Mouse (Mus musculus) heart, embryonic 10.5 days (tissue): ENCODE measurements around the gene Dgkz. TPM values are rescaled to one million over a fixed set of nuclear protein-coding genes. Genes with fewer than 3 reads are reported as not detected.

Source experiments
- DNase-seq: peaks from one replicate; pipeline ENCODE4 v3.0.0-alpha.2; 2017; ENCODE audit warnings: low spot score
- H3K27ac ChIP-seq: fragments of 300-500 bp; sonication (generic); 2 replicates; pipeline ENCODE4 v1.5.1; 2016; ENCODE audit warnings: mild to moderate bottlenecking
- H3K27me3 ChIP-seq: fragments of 300-500 bp; sonication (generic); 2 replicates; pipeline ENCODE4 v1.6.1; 2016; ENCODE audit warnings: mild to moderate bottlenecking; ENCODE audit not compliant: poor library complexity, insufficient read depth, severe bottlenecking
- H3K36me3 ChIP-seq: fragments of 300-500 bp; sonication (generic); 2 replicates; pipeline ENCODE4 v1.6.1; 2016; ENCODE audit warnings: mild to moderate bottlenecking, moderate library complexity
- H3K4me1 ChIP-seq: fragments of 300-500 bp; sonication (generic); 2 replicates; pipeline ENCODE4 v1.6.1; 2016; ENCODE audit warnings: mild to moderate bottlenecking
- H3K4me3 ChIP-seq: fragments of 300-500 bp; sonication (generic); 2 replicates; pipeline ENCODE4 v1.5.1; 2016; ENCODE audit warnings: mild to moderate bottlenecking, moderate library complexity
- H3K9me3 ChIP-seq: fragments of 300-500 bp; sonication (generic); 2 replicates; pipeline ENCODE4 v1.6.1; 2016; ENCODE audit warnings: mild to moderate bottlenecking, moderate library complexity
- WGBS: fragments of 180-500 bp; shearing (Covaris S2); methylation state at CpG from one replicate; pipeline ENCODE4 v1.1.7; 2016; 5-methylcytosine and 5-hydroxymethylcytosine counted together
- polyA plus RNA-seq: library from polyadenylated mRNA; unstranded; fragments of >200 nt; fragmentation: Nextera tagmentation; extraction: Ambion mirVana; gene quantifications from 2 replicates; pipeline ENCODE4 v1.2.1, GENCODE M21; 2016

Gene Dgkz
- polyA plus RNA-seq, 1 experiment from 2014 or later: 61.0 TPM

DNA sequence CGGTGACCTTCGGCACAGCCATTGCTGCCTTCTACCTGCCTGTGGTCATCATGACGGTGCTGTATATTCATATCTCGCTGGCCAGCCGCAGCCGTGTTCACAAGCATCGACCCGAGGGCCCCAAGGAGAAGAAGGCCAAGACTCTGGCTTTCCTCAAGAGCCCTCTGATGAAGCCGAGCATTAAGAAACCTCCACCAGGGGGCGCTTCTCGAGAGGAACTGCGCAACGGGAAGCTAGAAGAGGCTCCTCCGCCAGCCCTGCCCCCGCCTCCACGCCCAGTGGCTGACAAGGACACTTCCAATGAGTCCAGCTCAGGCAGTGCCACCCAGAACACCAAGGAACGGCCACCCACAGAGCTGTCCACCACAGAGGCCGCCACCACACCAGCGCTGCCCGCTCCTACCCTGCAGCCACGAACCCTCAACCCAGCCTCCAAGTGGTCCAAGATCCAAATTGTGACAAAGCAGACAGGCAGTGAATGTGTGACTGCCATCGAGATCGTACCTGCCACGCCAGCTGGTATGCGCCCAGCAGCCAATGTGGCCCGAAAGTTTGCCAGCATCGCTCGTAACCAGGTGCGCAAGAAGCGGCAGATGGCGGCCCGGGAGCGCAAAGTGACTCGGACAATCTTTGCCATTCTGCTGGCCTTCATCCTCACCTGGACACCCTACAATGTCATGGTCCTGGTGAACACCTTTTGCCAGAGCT lies 47.7 kb downstream of the Dgkz start:
- 34% methylated on average over 34 of the region's 34 CpGs for WGBS
- Histone ChIP-seq H3K9me3 (no peaks in the 10 kb centered on the region), H3K36me3 (peaks cover 7% of the 10 kb centered on the region; the same call in 1 of the 2 replicates), H3K27me3 (peaks cover 33% of the 10 kb centered on the region), H3K4me1 (peaks cover 64% of the 10 kb centered on the region), H3K4me3 (peak overlapping the region; percentile 36), H3K27ac (peak overlapping the region; percentile 7; the same call in 1 of the 2 replicates)
- DNase-seq: peak; percentile 93

DNA sequence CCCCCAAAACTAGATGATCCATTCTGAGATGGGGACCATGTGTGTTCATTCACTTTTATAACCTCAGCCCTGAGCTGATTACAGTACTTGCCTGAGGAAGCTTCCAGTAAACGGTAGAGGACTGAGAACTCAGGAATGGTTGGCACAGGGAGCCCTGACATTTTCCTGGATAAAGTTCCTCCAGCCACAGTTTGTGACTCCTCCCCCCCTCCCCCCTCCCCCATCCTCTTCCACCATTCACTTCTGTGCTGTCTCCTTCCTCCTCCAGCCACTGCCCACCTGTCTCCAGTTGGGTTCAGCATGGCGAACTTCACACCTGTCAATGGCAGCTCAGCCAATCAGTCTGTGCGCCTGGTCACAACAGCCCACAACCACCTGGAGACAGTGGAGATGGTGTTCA lies 48.7 kb downstream of the Dgkz start, which contains the start of gene Chrm4:
TSS of gene Chrm4 (plus strand) at position 301 of the 400 bp plus-strand sequence.
- Histone ChIP-seq H3K27me3 (peaks cover 43% of the 10 kb centered on the region), H3K36me3 (0 out of 2 replicates have a peak, but pooled peaks cover 6% of the 10 kb centered on the region), H3K9me3 (no peaks in the 10 kb centered on the region), H3K27ac (peak within 1 kb of the TSS; percentile 7; the same call in 1 of the 2 replicates), H3K4me1 (peaks cover 65% of the 10 kb centered on the region), H3K4me3 (peak within 1 kb of the TSS; percentile 36)
- no peak for DNase-seq
- WGBS: 84% methylated on average over 3 of the region's 3 CpGs

DNA sequence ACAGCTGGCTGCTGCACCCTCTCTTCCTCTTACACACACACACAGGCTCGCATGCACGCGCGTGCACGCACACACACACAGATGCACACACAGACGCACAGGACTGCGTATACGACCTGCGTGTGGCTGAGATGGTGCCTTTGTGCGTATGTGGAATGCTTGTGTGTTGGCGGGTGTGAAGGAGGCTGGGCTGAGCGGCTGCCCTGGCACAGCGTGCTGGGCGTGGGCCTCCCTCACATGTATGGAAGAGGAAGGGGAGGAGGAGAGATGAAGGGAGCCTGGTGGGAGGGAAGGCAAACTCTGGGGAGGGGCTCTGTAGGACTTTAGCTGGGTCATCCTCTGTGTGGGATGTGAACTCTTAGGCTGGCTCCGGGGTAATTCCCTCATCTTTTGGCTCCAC lies 50.2 kb downstream of the Dgkz start:
- peak; percentile 72 for DNase-seq
- Histone ChIP-seq H3K36me3 (0 out of 2 replicates have a peak, but pooled peaks cover 6% of the 10 kb centered on the region), H3K27ac (no peak overlapping the region), H3K4me3 (no peak overlapping the region), H3K27me3 (peaks cover 58% of the 10 kb centered on the region), H3K9me3 (no peaks in the 10 kb centered on the region), H3K4me1 (peaks cover 59% of the 10 kb centered on the region)
- WGBS: 85% methylated on average over 15 of the region's 15 CpGs

DNA sequence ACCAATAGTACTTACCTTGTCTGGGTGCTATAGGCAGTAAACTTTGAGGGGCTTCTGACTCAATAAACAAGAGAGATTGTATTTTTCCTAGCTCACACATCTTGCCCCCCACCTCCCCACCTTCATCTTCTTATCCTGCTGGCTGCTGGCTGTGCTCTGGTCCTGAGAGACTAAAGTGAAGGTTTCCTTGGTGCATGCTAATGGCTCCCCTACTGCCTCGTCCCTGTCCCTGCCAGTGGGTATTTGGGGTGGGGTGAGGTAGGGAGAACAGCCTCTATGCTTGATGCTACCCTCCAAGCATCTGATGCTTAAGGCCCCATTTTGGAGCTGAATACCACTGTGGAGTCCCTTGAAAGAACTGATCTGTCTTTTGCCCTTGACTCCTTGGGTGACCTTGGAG lies 50.9 kb downstream of the Dgkz start:
- peaks cover 54% of the 10 kb centered on the region for H3K4me1 ChIP-seq
- peaks cover 62% of the 10 kb centered on the region for H3K27me3 ChIP-seq
- H3K36me3 ChIP-seq: 0 out of 2 replicates have a peak, but pooled peaks cover 3% of the 10 kb centered on the region
- no peak overlapping the region for H3K4me3 ChIP-seq
- 40% methylated on average over 1 of the region's 1 CpGs for whole genome bisulfite sequencing
- DNase-seq: no peak
- H3K27ac ChIP-seq: no peak overlapping the region
- no peaks in the 10 kb centered on the region for H3K9me3 ChIP-seq

DNA sequence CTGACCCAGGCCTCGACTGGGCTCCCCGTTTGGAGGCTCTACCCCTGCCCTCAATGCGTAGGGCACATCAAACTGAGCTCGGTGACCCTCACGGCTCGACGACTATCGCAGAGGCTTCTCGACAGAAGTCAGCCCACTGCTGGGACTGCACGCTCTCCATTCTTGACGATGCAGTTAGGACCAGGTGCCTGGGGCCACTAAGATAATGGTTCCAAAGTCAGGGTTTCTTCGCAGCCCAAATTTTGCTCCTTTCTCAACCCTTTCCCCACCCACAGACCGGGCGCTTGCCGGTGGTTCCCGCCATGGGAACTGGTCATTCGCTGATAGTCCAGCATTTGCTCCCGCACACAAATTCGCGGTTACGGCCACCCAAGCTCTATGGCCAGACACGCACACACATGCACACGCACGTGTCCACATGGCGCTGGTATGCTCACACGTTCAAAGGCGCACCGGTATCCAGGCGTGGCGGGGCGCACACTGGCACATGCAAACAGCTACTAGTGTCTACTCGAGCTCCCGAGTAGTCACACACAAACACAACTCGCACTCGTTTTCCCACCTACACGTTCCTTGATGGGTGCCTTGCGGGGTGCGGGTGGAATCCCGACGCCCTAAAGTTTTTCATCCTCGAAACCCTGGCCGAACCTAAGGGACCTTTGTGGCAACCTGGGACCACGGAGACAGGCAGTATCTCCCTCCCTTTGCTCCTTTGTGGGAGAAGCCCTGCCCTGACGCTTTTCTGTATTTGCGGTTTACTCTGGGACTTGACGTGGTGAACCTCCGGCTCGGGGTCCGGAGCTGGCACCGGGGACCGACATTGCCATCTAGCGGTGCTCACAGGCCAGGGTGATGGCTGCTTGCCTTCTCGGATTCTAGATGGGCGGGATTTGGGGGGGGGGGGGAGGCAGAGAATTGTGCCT lies 52.0 kb downstream of the Dgkz start:
- DNase-seq: peak; percentile 90

DNA sequence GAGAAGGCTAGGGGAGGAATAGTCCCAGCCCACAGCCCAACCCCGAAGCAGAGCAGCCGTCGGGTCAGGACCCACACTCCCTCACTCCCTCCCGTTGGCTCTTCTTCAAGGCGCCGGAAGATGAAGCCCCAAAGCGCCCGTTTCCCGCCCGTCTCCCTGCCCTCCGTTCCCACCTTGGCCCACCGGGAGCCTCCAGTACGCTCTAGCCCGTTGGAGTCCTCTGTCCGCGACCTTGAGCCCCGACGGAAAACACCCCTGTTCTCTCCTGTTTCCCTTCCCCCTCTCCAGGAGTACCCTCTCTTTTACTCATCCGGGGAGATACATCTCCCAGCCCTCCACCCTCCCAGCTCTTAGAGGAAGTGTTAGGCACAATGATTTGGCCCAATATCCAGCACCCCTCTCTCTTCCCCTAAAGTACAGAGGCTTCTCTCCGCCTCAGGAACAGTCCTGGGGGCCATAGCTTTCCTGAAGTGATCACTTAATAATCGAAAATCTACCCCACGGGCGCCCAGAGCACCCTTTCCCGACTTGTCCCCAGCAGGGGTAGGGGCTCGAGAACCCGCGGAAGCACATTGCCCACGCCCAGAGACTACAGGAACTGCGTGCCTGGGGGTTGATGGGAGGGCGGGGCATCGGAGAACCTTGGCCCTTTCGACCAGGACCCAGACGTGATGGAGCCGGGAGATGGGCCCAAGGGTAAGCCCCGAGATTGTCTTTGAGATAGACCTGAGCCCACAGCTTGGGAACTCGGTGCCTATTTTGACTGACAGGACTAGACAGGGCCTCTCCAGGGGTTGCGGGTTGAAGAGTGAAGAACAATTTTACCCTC lies 52.9 kb downstream of the Dgkz start:
- Histone ChIP-seq H3K4me1 (peaks cover 35% of the 10 kb centered on the region), H3K4me3 (peak overlapping the region; percentile 70), H3K27me3 (peaks cover 62% of the 10 kb centered on the region), H3K9me3 (no peaks in the 10 kb centered on the region), H3K36me3 (peaks cover 13% of the 10 kb centered on the region), H3K27ac (no peak overlapping the region)
- 3% methylated on average over 37 of the region's 37 CpGs for WGBS
- no peak for DNase-seq

More for the DNA sequence above, 52.0 kb downstream of the Dgkz start:
- H3K36me3 ChIP-seq: peaks cover 6% of the 10 kb centered on the region
- peaks cover 62% of the 10 kb centered on the region for H3K27me3 ChIP-seq
- H3K9me3 ChIP-seq: no peaks in the 10 kb centered on the region
- H3K4me3 ChIP-seq: peak overlapping the region; percentile 70
- H3K4me1 ChIP-seq: peaks cover 44% of the 10 kb centered on the region
- no peak overlapping the region for H3K27ac ChIP-seq
- 6% methylated on average over 54 of the region's 54 CpGs for WGBS

DNA sequence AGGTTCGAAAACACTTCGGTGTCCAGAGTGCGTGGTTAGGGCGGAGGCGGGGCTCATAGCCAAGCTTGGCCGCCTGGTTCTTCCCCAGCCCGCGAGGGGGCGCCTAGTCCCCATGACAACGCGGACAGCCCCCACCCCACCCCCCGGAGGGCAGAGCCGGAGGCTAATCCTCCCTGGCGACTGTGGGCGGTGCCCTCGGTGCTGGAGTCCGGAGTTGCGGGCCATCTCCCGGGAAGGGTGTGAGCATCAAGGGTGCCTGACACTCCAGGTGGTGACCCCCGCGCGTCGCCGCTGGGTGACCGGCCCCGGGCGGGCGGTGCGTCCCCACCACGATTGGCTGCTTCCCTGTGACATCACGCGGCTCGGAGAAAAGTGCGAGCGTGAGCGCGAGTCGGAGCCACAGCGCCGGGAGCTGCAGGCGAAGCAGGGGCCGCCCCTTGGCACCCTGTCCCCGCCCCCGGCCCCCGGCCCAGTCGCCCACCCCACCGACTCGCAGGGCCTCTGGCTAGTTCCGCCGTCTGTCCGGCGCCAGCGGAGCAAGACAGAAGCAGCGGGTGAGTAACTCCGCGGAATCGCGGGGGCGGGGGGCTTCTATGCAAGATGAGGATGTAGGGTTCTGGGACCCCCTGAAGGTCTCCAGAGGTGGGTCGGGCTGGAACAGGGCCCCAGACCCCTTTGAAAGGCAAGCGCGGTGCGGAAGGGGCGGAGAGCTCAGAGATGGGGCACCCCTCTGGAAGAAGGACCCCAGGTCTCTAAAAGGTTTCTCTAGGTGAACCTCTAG lies 53.7 kb downstream of the Dgkz start:
- Histone ChIP-seq H3K4me3 (peak overlapping the region; percentile 70), H3K4me1 (peaks cover 29% of the 10 kb centered on the region), H3K27ac (peak overlapping the region; percentile 24; the same call in 1 of the 2 replicates), H3K36me3 (peaks cover 21% of the 10 kb centered on the region), H3K9me3 (no peaks in the 10 kb centered on the region), H3K27me3 (peaks cover 59% of the 10 kb centered on the region)
- 1% methylated on average over 64 of the region's 64 CpGs for WGBS
- peak; percentile 90 for DNase-seq

DNA sequence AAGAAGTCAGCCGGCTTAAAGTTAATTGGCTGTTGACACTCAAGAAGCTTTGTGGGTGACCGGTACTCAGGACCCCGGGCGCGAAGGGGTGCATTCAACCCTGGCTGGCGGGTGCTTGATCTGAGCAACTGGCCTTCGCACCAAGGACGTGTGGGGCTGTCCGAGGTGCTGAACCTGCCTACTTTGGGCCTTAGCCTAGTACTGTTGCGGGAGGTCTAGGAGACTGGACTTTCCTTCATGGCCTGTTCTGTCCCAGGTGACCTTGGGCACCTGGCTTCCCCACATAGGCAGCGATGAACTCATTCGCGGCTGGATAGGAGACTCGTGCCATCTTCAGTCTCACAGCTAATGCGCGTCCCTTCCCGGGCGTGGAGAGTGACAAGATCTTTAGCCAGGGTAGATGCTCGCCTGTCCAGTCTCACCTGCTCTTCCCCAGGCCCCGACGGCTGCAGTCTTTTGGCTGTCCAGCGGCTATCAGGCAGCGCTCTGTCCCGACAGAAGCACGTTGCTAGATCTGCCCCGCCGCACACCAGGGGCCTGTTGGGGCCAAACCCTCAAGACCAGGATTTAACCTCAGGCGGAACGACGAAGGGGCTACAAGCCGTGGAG lies 54.4 kb downstream of the Dgkz start:
- Histone ChIP-seq H3K36me3 (peaks cover 28% of the 10 kb centered on the region), H3K4me3 (peak overlapping the region; percentile 70), H3K4me1 (peaks cover 31% of the 10 kb centered on the region), H3K27me3 (peaks cover 53% of the 10 kb centered on the region), H3K9me3 (no peaks in the 10 kb centered on the region), H3K27ac (no peak overlapping the region)
- no peak for DNase-seq
- WGBS: 4% methylated on average over 31 of the region's 31 CpGs

DNA sequence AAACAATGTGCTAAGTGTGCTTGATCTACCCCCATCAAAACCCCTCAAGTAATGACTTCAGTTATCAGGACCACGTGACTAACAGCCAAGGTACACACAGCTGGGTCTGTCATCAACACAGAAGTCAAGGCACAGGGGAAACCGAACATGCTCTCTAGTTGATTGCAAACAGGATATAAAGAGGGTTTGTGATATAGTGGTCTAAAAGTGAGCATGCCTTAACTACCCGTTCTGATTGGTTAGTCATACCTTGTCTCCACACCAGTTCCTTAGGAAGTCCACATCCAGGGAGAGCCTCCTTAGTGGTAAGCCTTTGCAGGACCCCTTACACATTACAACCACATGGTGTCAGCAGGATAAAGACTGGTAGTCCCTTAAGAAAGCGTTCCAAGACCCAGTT lies 55.5 kb downstream of the Dgkz start:
- 60% methylated on average over 4 of the region's 4 CpGs for WGBS
- no peaks in the 10 kb centered on the region for H3K9me3 ChIP-seq
- H3K36me3 ChIP-seq: peaks cover 38% of the 10 kb centered on the region
- DNase-seq: no peak
- H3K4me1 ChIP-seq: peaks cover 31% of the 10 kb centered on the region
- no peak overlapping the region for H3K27ac ChIP-seq
- peaks cover 49% of the 10 kb centered on the region for H3K27me3 ChIP-seq
- H3K4me3 ChIP-seq: no peak overlapping the region

DNA sequence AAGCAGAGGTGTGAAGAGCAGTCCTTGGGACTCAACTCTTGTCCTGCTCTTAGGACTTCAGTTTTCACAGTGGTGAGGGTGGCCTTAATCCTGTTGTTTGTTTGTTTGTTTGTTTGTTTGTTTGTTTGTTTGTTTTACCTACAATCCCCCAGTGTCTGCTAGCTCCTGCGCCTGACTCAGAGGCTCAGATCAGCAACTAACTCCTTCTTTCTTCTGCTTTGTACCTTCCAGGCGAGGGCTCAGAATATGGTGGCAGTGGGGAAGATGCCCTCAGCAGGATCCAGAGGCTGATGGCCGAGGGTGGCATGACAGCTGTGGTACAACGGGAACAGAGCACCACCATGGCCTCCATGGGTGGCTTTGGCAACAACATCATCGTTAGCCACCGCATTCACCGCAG lies 58.6 kb downstream of the Dgkz start:
- no peaks in the 10 kb centered on the region for H3K9me3 ChIP-seq
- WGBS: 85% methylated on average over 7 of the region's 7 CpGs
- DNase-seq: no peak
- H3K27me3 ChIP-seq: peaks cover 20% of the 10 kb centered on the region
- peaks cover 65% of the 10 kb centered on the region for H3K36me3 ChIP-seq
- H3K4me3 ChIP-seq: no peak overlapping the region
- H3K27ac ChIP-seq: no peak overlapping the region
- peaks cover 17% of the 10 kb centered on the region for H3K4me1 ChIP-seq

DNA sequence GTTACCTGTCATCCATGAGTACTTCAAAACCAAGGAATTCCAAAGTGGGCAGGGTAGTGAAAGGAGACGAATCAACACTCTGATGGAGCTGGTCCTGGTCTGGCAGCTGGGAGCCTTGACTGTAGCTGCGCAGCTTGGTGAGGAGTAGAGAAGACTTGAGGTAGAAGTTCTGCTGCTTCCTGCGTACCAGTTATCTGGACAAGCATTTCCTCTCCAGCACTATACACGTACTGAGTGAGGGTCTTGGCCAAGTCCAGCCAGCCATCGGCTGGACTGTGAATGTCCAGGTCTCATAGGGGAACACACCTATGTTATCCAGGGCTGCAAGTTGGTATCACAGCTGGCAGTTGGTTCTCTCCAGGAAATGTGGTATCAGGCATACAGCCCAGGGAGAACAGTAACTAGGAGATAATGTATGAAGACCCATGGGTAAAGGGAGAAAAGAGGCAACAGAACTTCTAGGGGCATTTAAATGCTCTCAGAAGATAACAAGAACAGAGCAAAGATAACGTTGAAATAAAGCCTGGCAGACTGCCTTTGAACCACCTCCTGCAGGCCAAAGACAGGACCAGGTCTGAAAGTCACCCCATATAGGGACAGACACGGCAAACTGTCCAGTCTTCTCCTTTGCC lies 59.2 kb downstream of the Dgkz start:
- 66% methylated on average over 7 of the region's 7 CpGs for WGBS
- DNase-seq: no peak
- Histone ChIP-seq H3K27me3 (peaks cover 14% of the 10 kb centered on the region), H3K9me3 (no peaks in the 10 kb centered on the region), H3K4me3 (no peak overlapping the region), H3K36me3 (peaks cover 71% of the 10 kb centered on the region), H3K4me1 (peaks cover 11% of the 10 kb centered on the region), H3K27ac (no peak overlapping the region)
